Mouse (Mus musculus) kidney, adult 2 months (tissue): ENCODE measurements around the gene Zfp422.

Experiments used
- CTCF ChIP-seq: fragments of 200-500 bp; conservative IDR thresholded peaks from 2 replicates; pipeline ENCODE4 v1.5.1; 2011; ENCODE audit warnings: low read depth, mild to moderate bottlenecking, control low read depth, low read length, moderate library complexity, mixed read lengths; ENCODE audit not compliant: insufficient read depth, insufficient read length
- POLR2A ChIP-seq: fragments of 200-500 bp; IDR thresholded peaks from one replicate; pipeline ENCODE4 v1.6.1; 2011; ENCODE audit warnings: low read depth, low read length, control low read depth

DNA sequence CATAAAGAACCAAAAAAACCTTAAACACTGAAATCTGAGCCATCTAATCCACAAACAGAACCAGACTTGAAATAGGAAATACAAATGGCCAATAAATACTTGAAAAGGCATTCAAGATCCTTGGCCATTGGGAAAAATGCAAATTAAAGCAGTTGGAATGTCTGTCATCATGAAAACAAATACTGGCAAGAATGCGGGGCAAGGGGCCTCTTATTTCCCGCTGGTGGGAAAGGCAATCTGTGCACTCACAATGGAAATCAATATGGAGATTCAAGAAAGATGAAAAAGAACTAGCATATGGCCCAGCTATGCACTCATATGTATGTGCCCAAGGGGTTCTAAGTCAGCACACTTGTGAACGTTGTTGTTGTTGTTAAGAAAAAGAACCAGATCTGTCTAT is 38.1 kb upstream of the Zfp422 start:
- TF ChIP-seq CTCF (no peak), POLR2A (no peak)
